Mouse (Mus musculus): Measurements from ENCODE around the gene Gm11146. TPM values are rescaled to one million over a fixed set of nuclear protein-coding genes. Genes with fewer than 3 reads are reported as not detected.
A peak's percentile ranks its signal among the peaks of the same experiment; 100 is the strongest.

The Gm11146 gene
- polyA plus RNA-seq, 1 experiment from 2014 or later, result not detected

GRCm38 (mm10) chr16:77569457-77569856 lies 32.4 kb downstream of the Gm11146 start:
- no peaks in the 10 kb centered on the region for H3K9me3 ChIP-seq (ENCODE audit: control insufficient read depth, low read length)
- no peaks in the 10 kb centered on the region for H3K27me3 ChIP-seq (replicated peaks; ENCODE audit: control insufficient read depth, insufficient read depth, low read length)
- no peak overlapping the region for H3K4me3 ChIP-seq (ENCODE audit: low read length)
- no peaks in the 10 kb centered on the region for H3K4me1 ChIP-seq (ENCODE audit: control insufficient read depth, insufficient read depth, low read length)
- H3K4me2 ChIP-seq (ENCODE audit: low read depth, low read length), result no peak overlapping the region
- H3K27ac ChIP-seq (ENCODE audit: low read length), result no peak overlapping the region
- no peak for ATAC-seq
- 89% methylated on average over 8 of the region's 8 CpGs for WGBS
- no peaks in the 10 kb centered on the region for H3K36me3 ChIP-seq (ENCODE audit: control insufficient read depth, insufficient read depth, low read length)
- H3K9ac ChIP-seq (ENCODE audit: low read depth, low read length), result no peak overlapping the region

- no peak overlapping the region for H3K9ac ChIP-seq (ENCODE audit: low read depth, low read length)
- no peak overlapping the region for H3K4me2 ChIP-seq (ENCODE audit: low read depth, low read length)
- no peaks in the 10 kb centered on the region for H3K27me3 ChIP-seq (replicated peaks; ENCODE audit: control insufficient read depth, insufficient read depth, low read length)
- no peak for ATAC-seq
- no peaks in the 10 kb centered on the region for H3K36me3 ChIP-seq (ENCODE audit: control insufficient read depth, insufficient read depth, low read length)
- WGBS, result 76% methylated on average over 3 of the region's 3 CpGs
- H3K9me3 ChIP-seq (ENCODE audit: control insufficient read depth, low read length), result no peaks in the 10 kb centered on the region
- no peak overlapping the region for H3K27ac ChIP-seq (ENCODE audit: low read length)
- no peaks in the 10 kb centered on the region for H3K4me1 ChIP-seq (ENCODE audit: control insufficient read depth, insufficient read depth, low read length)
- no peak overlapping the region for H3K4me3 ChIP-seq (ENCODE audit: low read length)
These were observed 33.5 kb downstream of the Gm11146 start for GRCm38 (mm10) chr16:77568384-77568783.

GRCm38 (mm10) chr16:77562852-77563251 lies 39.0 kb downstream of the Gm11146 start:
- H3K27ac ChIP-seq (ENCODE audit: low read length), result no peak overlapping the region
- H3K27me3 ChIP-seq (replicated peaks; ENCODE audit: control insufficient read depth, insufficient read depth, low read length), result no peaks in the 10 kb centered on the region
- no peaks in the 10 kb centered on the region for H3K36me3 ChIP-seq (ENCODE audit: control insufficient read depth, insufficient read depth, low read length)
- no peak overlapping the region for H3K9ac ChIP-seq (ENCODE audit: low read depth, low read length)
- no peak overlapping the region for H3K4me2 ChIP-seq (ENCODE audit: low read depth, low read length)
- WGBS, result 64% methylated on average over 3 of the region's 3 CpGs
- no peak for ATAC-seq
- no peak overlapping the region for H3K4me3 ChIP-seq (ENCODE audit: low read length)
- no peaks in the 10 kb centered on the region for H3K9me3 ChIP-seq (ENCODE audit: control insufficient read depth, low read length)
- no peaks in the 10 kb centered on the region for H3K4me1 ChIP-seq (ENCODE audit: control insufficient read depth, insufficient read depth, low read length)

- WGBS, result 86% methylated on average over 10 of the region's 10 CpGs
These were observed 45.3 kb downstream of the Gm11146 start for GRCm38 (mm10) chr16:77556446-77557105.

GRCm38 (mm10) chr16:77551051-77551450 lies 50.8 kb downstream of the Gm11146 start:
- WGBS, result 72% methylated on average over 3 of the region's 3 CpGs
- H3K36me3 ChIP-seq (ENCODE audit: control insufficient read depth, insufficient read depth, low read length), result no peaks in the 10 kb centered on the region
- H3K9ac ChIP-seq (ENCODE audit: low read depth, low read length), result no peak overlapping the region

More at GRCm38 (mm10) chr16:77556446-77557105, 45.3 kb downstream of the Gm11146 start:
- no peaks in the 10 kb centered on the region for H3K27me3 ChIP-seq (replicated peaks; ENCODE audit: control insufficient read depth, insufficient read depth, low read length)
- no peaks in the 10 kb centered on the region for H3K9me3 ChIP-seq (ENCODE audit: control insufficient read depth, low read length)
- H3K9ac ChIP-seq (ENCODE audit: low read depth, low read length), result no peak overlapping the region
- no peak overlapping the region for H3K4me2 ChIP-seq (ENCODE audit: low read depth, low read length)
- no peaks in the 10 kb centered on the region for H3K4me1 ChIP-seq (ENCODE audit: control insufficient read depth, insufficient read depth, low read length)
- no peak overlapping the region for H3K4me3 ChIP-seq (ENCODE audit: low read length)
- H3K27ac ChIP-seq (ENCODE audit: low read length), result no peak overlapping the region
- no peaks in the 10 kb centered on the region for H3K36me3 ChIP-seq (ENCODE audit: control insufficient read depth, insufficient read depth, low read length)
- no peak for ATAC-seq

More at GRCm38 (mm10) chr16:77551051-77551450, 50.8 kb downstream of the Gm11146 start:
- H3K9me3 ChIP-seq (ENCODE audit: control insufficient read depth, low read length), result no peaks in the 10 kb centered on the region
- H3K27me3 ChIP-seq (replicated peaks; ENCODE audit: control insufficient read depth, insufficient read depth, low read length), result no peaks in the 10 kb centered on the region
- no peak overlapping the region for H3K27ac ChIP-seq (ENCODE audit: low read length)
- H3K4me3 ChIP-seq (ENCODE audit: low read length), result no peak overlapping the region
- no peak overlapping the region for H3K4me2 ChIP-seq (ENCODE audit: low read depth, low read length)
- ATAC-seq, result no peak
- H3K4me1 ChIP-seq (ENCODE audit: control insufficient read depth, insufficient read depth, low read length), result no peaks in the 10 kb centered on the region

MicroRNA genes within 50 kb of the gene (microRNA counts, 519-probe panel; counts per million panel counts)
- microRNA mmu-miR-125b-5p (4,592 counts per million, percentile 100 among the panel's probes with 10 or more counts), microRNA mmu-miR-99a (3,391 counts per million, percentile 87 among the panel's probes with 10 or more counts)

Small RNA genes lying within 50 kb of the gene (microRNA-seq; reads per million reads assigned to microRNA genes)
- gene Mir125b-2 (354 reads per million, percentile 63 among the genes with 10 or more reads in this experiment), gene Mir99a (29,547 reads per million, percentile 98 among the genes with 10 or more reads in this experiment), gene Mirlet7c-1 (114 reads per million, percentile 50 among the genes with 10 or more reads in this experiment)

Data from intestine, embryonic 16.5 days (tissue).